In the genomic region with DNA sequence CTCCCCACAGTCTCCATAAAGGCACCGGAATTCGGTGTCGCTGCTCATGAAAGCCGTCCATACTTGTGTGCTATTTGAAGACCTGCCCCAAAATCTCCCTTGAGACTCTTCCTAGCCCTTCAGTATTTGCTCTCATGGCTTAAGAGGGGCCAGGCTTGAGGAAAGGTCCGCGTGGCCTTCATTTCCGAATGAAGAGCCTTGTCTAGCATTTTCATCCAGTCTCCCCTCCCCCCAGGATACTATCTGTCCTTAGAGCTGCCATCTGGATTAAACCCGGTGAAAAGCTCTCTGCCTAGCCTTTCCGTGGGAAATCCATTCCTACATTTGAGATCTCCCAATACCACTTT, we compare ENCODE assay signal across 8 mouse cellular contexts. TPM values are rescaled to one million over a fixed set of nuclear protein-coding genes. Genes with fewer than 3 reads are reported as not detected.
DNase-seq lines count a peak whose midpoint lies in the region; ATAC-seq lines count a peak whose summit lies in the region.

No protein-coding gene starts in this region.

- H3K4me2 ChIP-seq in hindbrain, embryonic 12.5 days (replicated peaks), result peak overlapping the region; percentile 48
- H3K4me2 ChIP-seq in liver, embryonic 13.5 days, result peak overlapping the region; percentile 74
- peak overlapping the region; percentile 54 for H3K4me2 ChIP-seq in stomach, embryonic 15.5 days

- no peaks in the 10 kb centered on the region for H3K27me3 ChIP-seq in megakaryocyte, embryonic 14.5 days (replicated peaks)
- H3K27me3 ChIP-seq in hindbrain, embryonic 12.5 days, result no peaks in the 10 kb centered on the region
- no peaks in the 10 kb centered on the region for H3K27me3 ChIP-seq in liver, embryonic 13.5 days
- H3K27me3 ChIP-seq in stomach, embryonic 15.5 days (replicated peaks), result no peaks in the 10 kb centered on the region

- WGBS in hindbrain, embryonic 12.5 days, result 25% methylated on average over 9 of the region's 9 CpGs
- 19% methylated on average over 9 of the region's 9 CpGs for WGBS in liver, embryonic 13.5 days (ENCODE audit: insufficient replicate concordance)
- WGBS in stomach, embryonic 15.5 days, result 25% methylated on average over 9 of the region's 9 CpGs

- H3K27ac ChIP-seq in hindbrain, embryonic 12.5 days, result peak overlapping the region; percentile 81
- H3K27ac ChIP-seq in liver, embryonic 13.5 days, result peak overlapping the region; percentile 81
- H3K27ac ChIP-seq in stomach, embryonic 15.5 days, result peak overlapping the region; percentile 77; the same call in 1 of the 2 replicates

- peaks cover 29% of the 10 kb centered on the region for H3K4me1 ChIP-seq in megakaryocyte, embryonic 14.5 days
- peaks cover 12% of the 10 kb centered on the region; the same call in 1 of the 2 replicates for H3K4me1 ChIP-seq in hindbrain, embryonic 12.5 days
- peaks cover 32% of the 10 kb centered on the region for H3K4me1 ChIP-seq in liver, embryonic 13.5 days (replicated peaks)
- 0 out of 2 replicates have a peak, but pooled peaks cover 3% of the 10 kb centered on the region for H3K4me1 ChIP-seq in stomach, embryonic 15.5 days

- H3K4me3 ChIP-seq in megakaryocyte, embryonic 14.5 days (replicated peaks), result peak overlapping the region; percentile 97
- H3K4me3 ChIP-seq in hindbrain, embryonic 12.5 days, result peak overlapping the region; percentile 54
- H3K4me3 ChIP-seq in liver, embryonic 13.5 days (replicated peaks), result peak overlapping the region; percentile 72
- H3K4me3 ChIP-seq in stomach, embryonic 15.5 days (replicated peaks), result peak overlapping the region; percentile 63

- peak; percentile 20 for DNase-seq in adrenal gland, postnatal 10 days
- DNase-seq in adrenal gland, postnatal 25 days, result no peak
- DNase-seq in liver, embryonic 13.5 days, result no peak
- no peak for DNase-seq in gastrocnemius, postnatal 4 days (ENCODE audit: low spot score in 2 of 2)

- peaks cover 25% of the 10 kb centered on the region for H3K36me3 ChIP-seq in megakaryocyte, embryonic 14.5 days (replicated peaks; ENCODE audit: low read length)
- H3K36me3 ChIP-seq in hindbrain, embryonic 12.5 days, result peaks cover 6% of the 10 kb centered on the region; the same call in 1 of the 2 replicates
- H3K36me3 ChIP-seq in liver, embryonic 13.5 days, result peaks cover 19% of the 10 kb centered on the region
- peaks cover 2% of the 10 kb centered on the region; the same call in 1 of the 2 replicates for H3K36me3 ChIP-seq in stomach, embryonic 15.5 days

- ATAC-seq in megakaryocyte, adult 5-6 weeks (ENCODE audit: poor library complexity, severe bottlenecking), result no peak
- peak; percentile 1; the same call in 1 of the 2 replicates for ATAC-seq in hindbrain, embryonic 12.5 days (ENCODE audit: low FRiP score)
- ATAC-seq in liver, embryonic 13.5 days (ENCODE audit: low read depth), result peak; percentile 12; the same call in 1 of the 2 replicates
- ATAC-seq in stomach, embryonic 15.5 days (ENCODE audit: insufficient read depth, low FRiP score, low read depth), result no peak

- peaks cover 3% of the 10 kb centered on the region; the same call in 1 of the 2 replicates for H3K9me3 ChIP-seq in megakaryocyte, embryonic 14.5 days
- H3K9me3 ChIP-seq in hindbrain, embryonic 12.5 days (replicated peaks), result no peaks in the 10 kb centered on the region
- no peaks in the 10 kb centered on the region for H3K9me3 ChIP-seq in liver, embryonic 13.5 days (replicated peaks)
- H3K9me3 ChIP-seq in stomach, embryonic 15.5 days, result no peaks in the 10 kb centered on the region

- peak overlapping the region; percentile 73 for H3K9ac ChIP-seq in hindbrain, embryonic 12.5 days
- H3K9ac ChIP-seq in liver, embryonic 13.5 days, result peak overlapping the region; percentile 84
- H3K9ac ChIP-seq in stomach, embryonic 15.5 days, result peak overlapping the region; percentile 41

RNA-seq across cellular contexts. Expression of a gene that starts 5.3 kb away (rescaled TPM):
- 100 to 1,000 TPM; 307 to 320 TPM for total RNA-seq in adrenal gland, postnatal 10 days (2021)
- 472 and 515 TPM in 2 replicates for total RNA-seq in adrenal gland, postnatal 25 days (2021)
- 135 and 202 TPM in 2 replicates for polyA plus RNA-seq in megakaryocyte, embryonic 14.5 days (2012; ENCODE audit: insufficient read depth, low replicate concordance)
- 116 and 133 TPM in 2 replicates for total RNA-seq in megakaryocyte, adult 5-6 weeks (2015)
- 142 and 148 TPM in 2 replicates for total RNA-seq in megakaryocyte, adult 5-6 weeks (2017)
- polyA plus RNA-seq in hindbrain, embryonic 12.5 days (2016; fragmentation: Nextera tagmentation; extraction: Ambion mirVana), result 369 and 378 TPM in 2 replicates
- 118 and 140 TPM in 2 replicates for polyA plus RNA-seq in liver, embryonic 13.5 days (2015; fragmentation: Nextera tagmentation; extraction: Ambion mirVana)
- 169 and 189 TPM in 2 replicates for polyA plus RNA-seq in stomach, embryonic 15.5 days (2015; fragmentation: Nextera tagmentation; extraction: Ambion mirVana)
- total RNA-seq in gastrocnemius, postnatal 4 days (2021), result 100 to 1,000 TPM; 200 to 208 TPM

RNA-seq across cellular contexts. Expression of a gene that starts 24.3 kb away (rescaled TPM):
- total RNA-seq in adrenal gland, postnatal 10 days (2021), result 100 to 1,000 TPM; 145 to 183 TPM
- 178 and 179 TPM in 2 replicates for total RNA-seq in adrenal gland, postnatal 25 days (2021)
- polyA plus RNA-seq in megakaryocyte, embryonic 14.5 days (2012; ENCODE audit: insufficient read depth, low replicate concordance), result 64.1 and 119 TPM in 2 replicates
- 41.2 and 53.5 TPM in 2 replicates for total RNA-seq in megakaryocyte, adult 5-6 weeks (2015)
- total RNA-seq in megakaryocyte, adult 5-6 weeks (2017), result 21.7 and 22.9 TPM in 2 replicates
- 159 and 160 TPM in 2 replicates for polyA plus RNA-seq in hindbrain, embryonic 12.5 days (2016; fragmentation: Nextera tagmentation; extraction: Ambion mirVana)
- polyA plus RNA-seq in liver, embryonic 13.5 days (2015; fragmentation: Nextera tagmentation; extraction: Ambion mirVana), result 32.0 and 36.7 TPM in 2 replicates
- 101 and 114 TPM in 2 replicates for polyA plus RNA-seq in stomach, embryonic 15.5 days (2015; fragmentation: Nextera tagmentation; extraction: Ambion mirVana)
- 100 to 1,000 TPM; 144 to 145 TPM for total RNA-seq in gastrocnemius, postnatal 4 days (2021)

RNA-seq across cellular contexts. Expression of a gene that starts 40.3 kb away (rescaled TPM):
- total RNA-seq in adrenal gland, postnatal 10 days (2021), result 10 to 100 TPM; 18.9 to 28.3 TPM
- 23.0 and 33.3 TPM in 2 replicates for total RNA-seq in adrenal gland, postnatal 25 days (2021)
- 0.54 and 2.2 TPM in 2 replicates for polyA plus RNA-seq in megakaryocyte, embryonic 14.5 days (2012; ENCODE audit: insufficient read depth, low replicate concordance)
- 5.5 and 5.8 TPM in 2 replicates for total RNA-seq in megakaryocyte, adult 5-6 weeks (2015)
- 5.1 and 5.2 TPM in 2 replicates for total RNA-seq in megakaryocyte, adult 5-6 weeks (2017)
- 87.9 and 88.7 TPM in 2 replicates for polyA plus RNA-seq in hindbrain, embryonic 12.5 days (2016; fragmentation: Nextera tagmentation; extraction: Ambion mirVana)
- polyA plus RNA-seq in liver, embryonic 13.5 days (2015; fragmentation: Nextera tagmentation; extraction: Ambion mirVana), result 7.3 and 8.7 TPM in 2 replicates
- polyA plus RNA-seq in stomach, embryonic 15.5 days (2015; fragmentation: Nextera tagmentation; extraction: Ambion mirVana), result 27.6 and 29.4 TPM in 2 replicates
- total RNA-seq in gastrocnemius, postnatal 4 days (2021), result 10 to 100 TPM; 19.6 to 23.3 TPM

RNA-seq across cellular contexts. Expression of a gene that starts 46.0 kb away (rescaled TPM):
- total RNA-seq in adrenal gland, postnatal 10 days (2021), result 100 to 1,000 TPM; 446 to 511 TPM
- 325 and 354 TPM in 2 replicates for total RNA-seq in adrenal gland, postnatal 25 days (2021)
- polyA plus RNA-seq in megakaryocyte, embryonic 14.5 days (2012; ENCODE audit: insufficient read depth, low replicate concordance), result 96.9 and 607 TPM in 2 replicates
- 169 and 180 TPM in 2 replicates for total RNA-seq in megakaryocyte, adult 5-6 weeks (2015)
- 84.7 and 91.6 TPM in 2 replicates for total RNA-seq in megakaryocyte, adult 5-6 weeks (2017)
- polyA plus RNA-seq in hindbrain, embryonic 12.5 days (2016; fragmentation: Nextera tagmentation; extraction: Ambion mirVana), result 192 and 201 TPM in 2 replicates
- 158 and 169 TPM in 2 replicates for polyA plus RNA-seq in liver, embryonic 13.5 days (2015; fragmentation: Nextera tagmentation; extraction: Ambion mirVana)
- 250 and 251 TPM in 2 replicates for polyA plus RNA-seq in stomach, embryonic 15.5 days (2015; fragmentation: Nextera tagmentation; extraction: Ambion mirVana)
- total RNA-seq in gastrocnemius, postnatal 4 days (2021), result 100 to 1,000 TPM; 268 TPM

RNA-seq across cellular contexts. Expression of a gene that starts 46.1 kb away (rescaled TPM):
- total RNA-seq in adrenal gland, postnatal 10 days (2021), result 10 to 100 TPM; 31.3 to 34.2 TPM
- 36.6 and 44.7 TPM in 2 replicates for total RNA-seq in adrenal gland, postnatal 25 days (2021)
- polyA plus RNA-seq in megakaryocyte, embryonic 14.5 days (2012; ENCODE audit: insufficient read depth, low replicate concordance), result 27.9 and 40.8 TPM in 2 replicates
- 17.3 and 19.2 TPM in 2 replicates for total RNA-seq in megakaryocyte, adult 5-6 weeks (2015)
- total RNA-seq in megakaryocyte, adult 5-6 weeks (2017), result 44.0 and 47.9 TPM in 2 replicates
- 74.4 and 74.9 TPM in 2 replicates for polyA plus RNA-seq in hindbrain, embryonic 12.5 days (2016; fragmentation: Nextera tagmentation; extraction: Ambion mirVana)
- 35.9 and 40.2 TPM in 2 replicates for polyA plus RNA-seq in liver, embryonic 13.5 days (2015; fragmentation: Nextera tagmentation; extraction: Ambion mirVana)
- 56.3 and 57.8 TPM in 2 replicates for polyA plus RNA-seq in stomach, embryonic 15.5 days (2015; fragmentation: Nextera tagmentation; extraction: Ambion mirVana)
- 10 to 100 TPM; 26.7 to 27.0 TPM for total RNA-seq in gastrocnemius, postnatal 4 days (2021)

Comparison
In these comparisons a context has a peak if more than half of its experiments do, and no peak if none do; other contexts are left out.
1. ATAC-seq: peak in hindbrain, embryonic 12.5 days (single experiment) and liver, embryonic 13.5 days (single experiment); none in megakaryocyte, adult 5-6 weeks (single experiment) and stomach, embryonic 15.5 days (single experiment).
2. Peak in every context shown above with its lines, with median percentiles within 50 percentile points of each other: H3K4me3 ChIP-seq, H3K27ac ChIP-seq, H3K4me2 ChIP-seq and H3K9ac ChIP-seq.